8 mouse cellular contexts compared by ENCODE assay signal in genomic region chr4:82508281-82508687, GRCm38 (mm10).
A peak's percentile ranks its signal among the peaks of the same experiment; 100 is the strongest.
DNase-seq lines count a peak whose midpoint lies in the region; ATAC-seq and TF ChIP-seq lines count a peak whose summit lies in the region.

No protein-coding gene starts in this region.

- H3K4me2 ChIP-seq in lung, embryonic 14.5 days = peak overlapping the region; percentile 95
- H3K4me2 ChIP-seq in forebrain, embryonic 15.5 days (replicated peaks) = peak overlapping the region; percentile 82
- peak overlapping the region; percentile 94 for H3K4me2 ChIP-seq in midbrain, embryonic 12.5 days (replicated peaks)

- ATAC-seq in lung, embryonic 14.5 days (ENCODE audit: insufficient read depth) = no peak
- no peak for ATAC-seq in forebrain, embryonic 15.5 days (replicated peaks)
- no peak for ATAC-seq in midbrain, embryonic 12.5 days (ENCODE audit: low FRiP score, low read depth)

- H3K27ac ChIP-seq in lung, embryonic 14.5 days (ENCODE audit: low read depth) = peak overlapping the region; percentile 100
- H3K27ac ChIP-seq in forebrain, embryonic 15.5 days (replicated peaks) = peak overlapping the region; percentile 99
- H3K27ac ChIP-seq in midbrain, embryonic 12.5 days (replicated peaks) = peak overlapping the region; percentile 98

- H3K36me3 ChIP-seq in lung, embryonic 14.5 days (ENCODE audit: insufficient read depth) = no peaks in the 10 kb centered on the region
- H3K36me3 ChIP-seq in forebrain, embryonic 15.5 days = no peaks in the 10 kb centered on the region
- no peaks in the 10 kb centered on the region for H3K36me3 ChIP-seq in midbrain, embryonic 12.5 days

- H3K27me3 ChIP-seq in lung, embryonic 14.5 days (ENCODE audit: insufficient read depth, low read length) = no peaks in the 10 kb centered on the region
- no peaks in the 10 kb centered on the region for H3K27me3 ChIP-seq in forebrain, embryonic 15.5 days
- H3K27me3 ChIP-seq in midbrain, embryonic 12.5 days = no peaks in the 10 kb centered on the region; the same call in 1 of the 2 replicates

- H3K4me1 ChIP-seq in lung, embryonic 14.5 days (ENCODE audit: insufficient read depth) = 0 out of 2 replicates have a peak, but pooled peaks cover 19% of the 10 kb centered on the region
- peaks cover 17% of the 10 kb centered on the region for H3K4me1 ChIP-seq in forebrain, embryonic 15.5 days
- peaks cover 57% of the 10 kb centered on the region for H3K4me1 ChIP-seq in midbrain, embryonic 12.5 days

- peak; percentile 47 for DNase-seq in lung, embryonic 14.5 days
- DNase-seq in lung, postnatal 36 days = no peak
- peak; percentile 45 for DNase-seq in kidney, adult 18-20 months
- no peak for DNase-seq in layer of hippocampus, adult 8-10 months (ENCODE audit: low spot score in 2 of 2)
- DNase-seq in frontal cortex, postnatal 14 days (ENCODE audit: low spot score in 2 of 2) = no peak
- no peak for DNase-seq in gastrocnemius, adult 8-10 months (ENCODE audit: low spot score in 2 of 2)

- peak overlapping the region; percentile 100 for H3K9ac ChIP-seq in lung, embryonic 14.5 days
- peak overlapping the region; percentile 95 for H3K9ac ChIP-seq in forebrain, embryonic 15.5 days (replicated peaks)
- H3K9ac ChIP-seq in midbrain, embryonic 12.5 days (replicated peaks) = peak overlapping the region; percentile 62

- H3K9me3 ChIP-seq in lung, embryonic 14.5 days (ENCODE audit: low read depth, low read length) = no peaks in the 10 kb centered on the region
- no peaks in the 10 kb centered on the region for H3K9me3 ChIP-seq in forebrain, embryonic 15.5 days
- no peaks in the 10 kb centered on the region for H3K9me3 ChIP-seq in midbrain, embryonic 12.5 days

- H3K4me3 ChIP-seq in lung, embryonic 14.5 days (ENCODE audit: low read depth, low read length) = peak overlapping the region; percentile 100
- peak overlapping the region; percentile 75 for H3K4me3 ChIP-seq in forebrain, embryonic 15.5 days
- H3K4me3 ChIP-seq in midbrain, embryonic 12.5 days = peak overlapping the region; percentile 84

- 4% methylated on average over 7 of the region's 7 CpGs for WGBS in lung, embryonic 14.5 days
- 6% methylated on average over 7 of the region's 7 CpGs for WGBS in forebrain, embryonic 15.5 days
- 5% methylated on average over 7 of the region's 7 CpGs for WGBS in midbrain, embryonic 12.5 days

- no peak for TF ChIP-seq CTCF in lung, embryonic 14.5 days (IDR thresholded peaks at IDR 0.05; ENCODE audit: low read depth)

Comparison
In these comparisons a context has a peak if more than half of its experiments do, and no peak if none do; other contexts are left out.
1. DNase-seq: peak in lung, embryonic 14.5 days (single experiment) and kidney, adult 18-20 months (single experiment); none in lung, postnatal 36 days (single experiment), layer of hippocampus, adult 8-10 months (0 of 2), frontal cortex, postnatal 14 days (0 of 2) and gastrocnemius, adult 8-10 months (0 of 2).
2. Peak in every context shown above with its lines, with median percentiles within 50 percentile points of each other: H3K27ac ChIP-seq, H3K4me2 ChIP-seq, H3K4me3 ChIP-seq and H3K9ac ChIP-seq.